Mouse (Mus musculus) forelimb bud, embryonic 11.5 days (tissue): ENCODE measurements at regions not wholly inside any gene's neighbourhood (a gene's known extent, or its start where the extent isn't known, plus 50 kb on each side); places are given as distances from the start of the nearest gene placed in this dataset.

Source experiments
- DNase-seq: peaks from one replicate; pipeline ENCODE4 v3.0.0-alpha.2; 2012; ENCODE audit warnings: low read depth, low spot score

- DNase-seq: no peak
These were observed 72.6 kb upstream of the Agap1 start for GRCm38 (mm10) chr1:89382021-89382420.

- no peak for DNase-seq
These were observed 69.5 kb upstream of the Agap1 start for GRCm38 (mm10) chr1:89385111-89385510.

- no peak for DNase-seq
These were observed 61.9 kb upstream of the Agap1 start for GRCm38 (mm10) chr1:89392711-89393110.

GRCm38 (mm10) chr1:89394471-89394870, 60.1 kb upstream of the Agap1 start:
- no peak for DNase-seq

- no peak for DNase-seq
These were observed 53.8 kb upstream of the Agap1 start for GRCm38 (mm10) chr1:89400734-89401202.

- no peak for DNase-seq
These were observed 51.9 kb upstream of the Agap1 start for GRCm38 (mm10) chr1:89402513-89403210.

- peak; percentile 9 for DNase-seq
These were observed 51.0 kb upstream of the Agap1 start for GRCm38 (mm10) chr1:89403551-89404050.
